Mouse (Mus musculus): ENCODE measurements around the gene Cnr2. TPM values are rescaled to one million over a fixed set of nuclear protein-coding genes. Genes with fewer than 3 reads are reported as not detected.

The Cnr2 gene
- total RNA-seq, 1 experiment, result 0.04 TPM

DNA sequence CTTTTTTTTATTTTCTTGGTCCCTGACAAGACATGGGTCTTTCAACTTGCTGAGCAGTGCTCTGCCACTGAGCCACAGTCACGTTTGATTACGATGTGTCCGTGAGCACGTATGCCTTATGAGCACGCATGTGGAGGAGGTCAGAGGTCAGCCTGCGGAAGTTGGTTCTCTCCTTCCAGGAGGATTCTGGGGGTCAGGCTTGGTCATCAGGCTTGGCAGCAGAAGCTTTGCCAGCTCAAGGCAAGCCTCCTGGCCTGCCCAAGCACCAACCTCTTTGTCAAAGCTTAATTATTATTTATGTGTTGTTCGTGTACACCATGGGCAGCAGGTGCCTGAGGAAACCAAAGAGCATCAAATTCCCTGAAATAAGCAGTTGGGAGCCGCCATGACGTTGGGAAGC lies 33.2 kb downstream of the Cnr2 start:
- Histone ChIP-seq H3K9me3 (ENCODE audit: control insufficient read depth, insufficient read depth, low read depth, low read length) (no peaks in the 10 kb centered on the region), H3K27ac (ENCODE audit: insufficient read depth, low read depth, low read length, poor library complexity, severe bottlenecking) (no peak overlapping the region), H3K9ac (ENCODE audit: insufficient read depth, low read depth, low read length, poor library complexity, severe bottlenecking) (no peak overlapping the region), H3K4me1 (ENCODE audit: control insufficient read depth in 2 of 2, insufficient read depth in 2 of 2, low read length in 2 of 2, poor library complexity in 1 of 2) (peaks cover 7 to 8% of the 10 kb centered on the region in 2 experiments; a peak in 3 of 4 replicates), H3K4me3 (ENCODE audit: insufficient read depth in 1 of 2, low read depth in 1 of 2, low read length in 2 of 2, poor library complexity in 1 of 2, severe bottlenecking in 1 of 2) (no peak overlapping the region), H3K36me3 (ENCODE audit: control insufficient read depth, insufficient read depth, low read length, poor library complexity, severe bottlenecking) (peaks cover 9% of the 10 kb centered on the region; the same call in 1 of the 2 replicates)
- TF ChIP-seq ZC3H11A (IDR thresholded peaks at IDR 0.05; ENCODE audit: borderline replicate concordance, low read depth, low read length) (no peak), CHD2 (IDR thresholded peaks at IDR 0.05; ENCODE audit: low read depth, low read length) (no peak), MAFK (IDR thresholded peaks at IDR 0.05; ENCODE audit: insufficient read depth, low read depth, low read length) (no peak), ZNF384 (IDR thresholded peaks at IDR 0.05; ENCODE audit: low read depth, low read length) (no peak), HCFC1 (IDR thresholded peaks at IDR 0.05; ENCODE audit: borderline replicate concordance, insufficient read depth, low read length) (no peak)
- no peak for DNase-seq (ENCODE audit: low read depth, low spot score)
- in situ Hi-C loops (cut with MboI; ENCODE audit: low sequenced_read_pairs in 2 of 2, unreplicated experiment in 2 of 2), result no loop called here

DNA sequence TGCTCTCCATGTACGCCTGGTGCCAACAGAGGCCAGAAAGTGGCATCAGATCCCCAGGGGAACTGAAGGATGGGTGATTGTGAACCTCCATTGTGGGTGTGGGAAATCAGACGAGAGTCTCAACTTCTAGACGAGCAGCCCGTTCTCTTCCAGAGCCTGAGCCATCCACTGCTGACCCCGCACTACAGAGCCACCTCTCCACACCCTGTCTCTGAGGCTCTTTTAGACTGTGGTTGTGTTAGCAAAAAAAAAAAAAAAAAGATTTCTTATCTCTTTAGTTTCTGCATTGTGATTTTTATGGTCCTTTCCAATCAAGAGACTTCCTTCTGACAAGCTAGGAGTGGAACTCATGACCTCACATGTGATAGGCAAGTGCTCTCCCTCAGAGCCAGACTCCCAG lies 34.2 kb downstream of the Cnr2 start:
- H3K36me3 ChIP-seq (ENCODE audit: control insufficient read depth, insufficient read depth, low read length, poor library complexity, severe bottlenecking), result peaks cover 6% of the 10 kb centered on the region; the same call in 1 of the 2 replicates
- no peak overlapping the region for H3K27ac ChIP-seq (ENCODE audit: insufficient read depth, low read depth, low read length, poor library complexity, severe bottlenecking)
- TF ChIP-seq ZNF384 (IDR thresholded peaks at IDR 0.05; ENCODE audit: low read depth, low read length) (no peak), ZC3H11A (IDR thresholded peaks at IDR 0.05; ENCODE audit: borderline replicate concordance, low read depth, low read length) (no peak)
- H3K9ac ChIP-seq (ENCODE audit: insufficient read depth, low read depth, low read length, poor library complexity, severe bottlenecking), result no peak overlapping the region
- DNase-seq (ENCODE audit: low read depth, low spot score), result no peak
- H3K4me1 ChIP-seq (ENCODE audit: control insufficient read depth in 2 of 2, insufficient read depth in 2 of 2, low read length in 2 of 2, poor library complexity in 1 of 2), result peaks cover 7 to 8% of the 10 kb centered on the region in 2 experiments; a peak in 3 of 4 replicates
- in situ Hi-C loops (cut with MboI; ENCODE audit: low sequenced_read_pairs in 2 of 2, unreplicated experiment in 2 of 2), result no loop called here
- H3K9me3 ChIP-seq (ENCODE audit: control insufficient read depth, insufficient read depth, low read depth, low read length), result no peaks in the 10 kb centered on the region
- no peak overlapping the region for H3K4me3 ChIP-seq (ENCODE audit: insufficient read depth in 1 of 2, low read depth in 1 of 2, low read length in 2 of 2, poor library complexity in 1 of 2, severe bottlenecking in 1 of 2)

DNA sequence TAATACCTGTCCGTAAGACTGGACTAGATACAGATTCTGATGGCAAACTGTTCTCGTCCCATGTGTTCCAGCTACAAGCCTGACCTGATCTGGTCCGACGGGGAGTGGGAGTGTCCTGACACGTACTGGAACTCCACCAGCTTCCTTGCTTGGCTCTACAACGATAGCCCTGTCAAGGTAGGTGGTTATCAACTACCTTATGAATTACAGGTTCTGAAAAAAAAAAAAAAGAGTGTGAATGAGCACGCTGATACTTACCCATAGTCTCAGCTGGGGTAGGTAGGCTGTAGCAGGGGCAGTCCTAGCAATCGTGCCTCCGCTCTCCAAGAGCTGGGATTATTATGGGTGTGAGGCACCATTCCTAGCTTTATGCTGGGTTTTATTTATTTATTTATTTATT lies 34.6 kb downstream of the Cnr2 start:
- Histone ChIP-seq H3K36me3 (ENCODE audit: control insufficient read depth, insufficient read depth, low read length, poor library complexity, severe bottlenecking) (peaks cover 6% of the 10 kb centered on the region; the same call in 1 of the 2 replicates), H3K27ac (ENCODE audit: insufficient read depth, low read depth, low read length, poor library complexity, severe bottlenecking) (no peak overlapping the region), H3K4me1 (ENCODE audit: control insufficient read depth in 2 of 2, insufficient read depth in 2 of 2, low read length in 2 of 2, poor library complexity in 1 of 2) (peaks cover 7 to 8% of the 10 kb centered on the region in 2 experiments; a peak in 3 of 4 replicates), H3K9ac (ENCODE audit: insufficient read depth, low read depth, low read length, poor library complexity, severe bottlenecking) (no peak overlapping the region), H3K9me3 (ENCODE audit: control insufficient read depth, insufficient read depth, low read depth, low read length) (no peaks in the 10 kb centered on the region), H3K4me3 (ENCODE audit: insufficient read depth in 1 of 2, low read depth in 1 of 2, low read length in 2 of 2, poor library complexity in 1 of 2, severe bottlenecking in 1 of 2) (no peak overlapping the region)
- no peak for DNase-seq (ENCODE audit: low read depth, low spot score)
- in situ Hi-C loops (cut with MboI; ENCODE audit: low sequenced_read_pairs in 2 of 2, unreplicated experiment in 2 of 2), result no loop called here
- no peak for TF ChIP-seq HCFC1 (IDR thresholded peaks at IDR 0.05; ENCODE audit: borderline replicate concordance, insufficient read depth, low read length)
- no peak for TF ChIP-seq ZC3H11A (IDR thresholded peaks at IDR 0.05; ENCODE audit: borderline replicate concordance, low read depth, low read length)
- no peak for TF ChIP-seq CHD2 (IDR thresholded peaks at IDR 0.05; ENCODE audit: low read depth, low read length)
- no peak for TF ChIP-seq ZNF384 (IDR thresholded peaks at IDR 0.05; ENCODE audit: low read depth, low read length)
- no peak for TF ChIP-seq MAFK (IDR thresholded peaks at IDR 0.05; ENCODE audit: insufficient read depth, low read depth, low read length)

DNA sequence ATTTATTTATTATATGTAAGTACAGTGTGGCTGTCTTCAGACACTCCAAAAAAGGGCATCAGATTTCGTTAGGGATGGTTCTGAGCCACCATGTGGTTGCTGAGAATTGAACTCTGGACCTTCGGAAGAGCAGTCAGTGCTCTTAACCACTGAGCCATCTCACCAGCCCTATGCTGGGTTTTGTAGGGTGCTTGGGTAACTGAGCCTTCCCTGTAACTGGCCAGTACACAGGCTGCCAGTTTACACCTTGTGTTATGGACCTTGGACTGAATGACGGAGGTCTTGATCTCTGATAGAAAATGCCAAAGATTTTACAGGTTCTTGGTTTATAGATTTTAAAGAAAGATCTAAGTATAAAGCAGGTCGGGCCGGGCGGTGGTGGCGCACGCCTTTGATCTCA lies 35.0 kb downstream of the Cnr2 start:
- Histone ChIP-seq H3K9me3 (ENCODE audit: control insufficient read depth, insufficient read depth, low read depth, low read length) (no peaks in the 10 kb centered on the region), H3K4me1 (ENCODE audit: control insufficient read depth in 2 of 2, insufficient read depth in 2 of 2, low read length in 2 of 2, poor library complexity in 1 of 2) (peaks cover 7 to 8% of the 10 kb centered on the region in 2 experiments; a peak in 3 of 4 replicates), H3K27ac (ENCODE audit: insufficient read depth, low read depth, low read length, poor library complexity, severe bottlenecking) (no peak overlapping the region), H3K9ac (ENCODE audit: insufficient read depth, low read depth, low read length, poor library complexity, severe bottlenecking) (no peak overlapping the region), H3K4me3 (ENCODE audit: insufficient read depth in 1 of 2, low read depth in 1 of 2, low read length in 2 of 2, poor library complexity in 1 of 2, severe bottlenecking in 1 of 2) (no peak overlapping the region), H3K36me3 (ENCODE audit: control insufficient read depth, insufficient read depth, low read length, poor library complexity, severe bottlenecking) (peaks cover 6% of the 10 kb centered on the region; the same call in 1 of the 2 replicates)
- in situ Hi-C loops (cut with MboI; ENCODE audit: low sequenced_read_pairs in 2 of 2, unreplicated experiment in 2 of 2), result no loop called here
- TF ChIP-seq ZC3H11A (IDR thresholded peaks at IDR 0.05; ENCODE audit: borderline replicate concordance, low read depth, low read length) (no peak), HCFC1 (IDR thresholded peaks at IDR 0.05; ENCODE audit: borderline replicate concordance, insufficient read depth, low read length) (no peak), MAFK (IDR thresholded peaks at IDR 0.05; ENCODE audit: insufficient read depth, low read depth, low read length) (no peak), ZNF384 (IDR thresholded peaks at IDR 0.05; ENCODE audit: low read depth, low read length) (no peak), CHD2 (IDR thresholded peaks at IDR 0.05; ENCODE audit: low read depth, low read length) (no peak)
- DNase-seq (ENCODE audit: low read depth, low spot score), result no peak

DNA sequence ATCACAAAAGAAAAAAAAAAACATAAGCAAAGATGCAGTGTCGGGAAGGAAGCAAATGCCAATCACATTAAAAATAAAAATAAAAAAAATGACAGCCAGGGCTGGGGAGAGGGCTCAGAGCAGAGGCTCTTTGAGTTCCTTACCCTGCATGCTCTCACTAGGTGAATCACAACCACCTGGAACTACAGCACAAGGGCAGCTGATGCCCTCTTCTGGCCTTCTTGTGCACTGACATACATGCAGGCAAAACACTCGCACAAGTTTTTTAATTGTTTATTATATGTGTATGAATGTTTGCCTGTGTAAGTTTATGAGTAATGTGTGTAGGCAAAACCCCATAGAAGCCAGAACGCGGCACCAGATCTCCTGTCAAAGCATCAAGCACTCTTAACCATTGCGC lies 36.6 kb downstream of the Cnr2 start:
- in situ Hi-C loops (cut with MboI; ENCODE audit: low sequenced_read_pairs in 2 of 2, unreplicated experiment in 2 of 2), result no loop called here
- H3K36me3 ChIP-seq (ENCODE audit: control insufficient read depth, insufficient read depth, low read length, poor library complexity, severe bottlenecking), result peaks cover 6% of the 10 kb centered on the region; the same call in 1 of the 2 replicates
- H3K9me3 ChIP-seq (ENCODE audit: control insufficient read depth, insufficient read depth, low read depth, low read length), result no peaks in the 10 kb centered on the region
- no peak for DNase-seq (ENCODE audit: low read depth, low spot score)
- H3K4me3 ChIP-seq (ENCODE audit: insufficient read depth in 1 of 2, low read depth in 1 of 2, low read length in 2 of 2, poor library complexity in 1 of 2, severe bottlenecking in 1 of 2), result no peak overlapping the region
- H3K9ac ChIP-seq (ENCODE audit: insufficient read depth, low read depth, low read length, poor library complexity, severe bottlenecking), result no peak overlapping the region
- no peak overlapping the region for H3K27ac ChIP-seq (ENCODE audit: insufficient read depth, low read depth, low read length, poor library complexity, severe bottlenecking)
- 0 out of 2 replicates have a peak, but pooled peaks have one; percentile 24 for TF ChIP-seq ZNF384 (IDR thresholded peaks at IDR 0.05; ENCODE audit: low read depth, low read length)
- TF ChIP-seq HCFC1 (IDR thresholded peaks at IDR 0.05; ENCODE audit: borderline replicate concordance, insufficient read depth, low read length), result no peak
- H3K4me1 ChIP-seq (ENCODE audit: control insufficient read depth in 2 of 2, insufficient read depth in 2 of 2, low read length in 2 of 2, poor library complexity in 1 of 2), result peaks cover 2 to 4% of the 10 kb centered on the region in 2 experiments; a peak in 2 of 4 replicates
